Mouse (Mus musculus) embryo, embryonic 11 days (tissue): Measurements from ENCODE around the gene Cul5.
A peak's percentile ranks its signal among the peaks of the same experiment; 100 is the strongest.

Source experiments
- DNase-seq: peaks from one replicate; pipeline ENCODE4 v3.0.0-alpha.2; 2015

Gene Cul5

GRCm38 (mm10) chr9:53669680-53670219 is at the start of gene Cul5:
TSS of gene Cul5 (minus strand) at chr9:53670014.
- peak; percentile 61 for DNase-seq

GRCm38 (mm10) chr9:53705992-53706696 is 36.3 kb upstream of the Cul5 start, which contains the start of gene Rab39:
TSS of gene Rab39 (minus strand) at chr9:53706232.
- peak; percentile 93 for DNase-seq

GRCm38 (mm10) chr9:53705491-53705991 is 35.7 kb upstream of the Cul5 start:
- DNase-seq: peak; percentile 65

GRCm38 (mm10) chr9:53702991-53703390 is 33.2 kb upstream of the Cul5 start:
- no peak for DNase-seq

- no peak for DNase-seq
These were observed 30.7 kb upstream of the Cul5 start for GRCm38 (mm10) chr9:53700496-53700895.

- DNase-seq: no peak
These were observed 26.0 kb upstream of the Cul5 start for GRCm38 (mm10) chr9:53695846-53696245.

GRCm38 (mm10) chr9:53693718-53694117 is 23.9 kb upstream of the Cul5 start:
- no peak for DNase-seq

- no peak for DNase-seq
These were observed 22.2 kb upstream of the Cul5 start for GRCm38 (mm10) chr9:53691745-53692670.

- DNase-seq: no peak
These were observed 11.0 kb upstream of the Cul5 start for GRCm38 (mm10) chr9:53680851-53681250.

GRCm38 (mm10) chr9:53676921-53677320 is 7.1 kb upstream of the Cul5 start:
- DNase-seq: no peak

- DNase-seq: peak; percentile 75
These were observed 3.8 kb upstream of the Cul5 start for GRCm38 (mm10) chr9:53673571-53673970.

- DNase-seq: peak; percentile 94
These were observed 2.7 kb downstream of the Cul5 start for GRCm38 (mm10) chr9:53667020-53667669.

GRCm38 (mm10) chr9:53666665-53667019 is 3.2 kb downstream of the Cul5 start:
- no peak for DNase-seq

GRCm38 (mm10) chr9:53665428-53665827 is 4.4 kb downstream of the Cul5 start:
- no peak for DNase-seq

- no peak for DNase-seq
These were observed 5.0 kb downstream of the Cul5 start for GRCm38 (mm10) chr9:53664819-53665218.

GRCm38 (mm10) chr9:53634796-53635195 is 35.0 kb downstream of the Cul5 start:
- no peak for DNase-seq

GRCm38 (mm10) chr9:53615246-53615645 is 54.6 kb downstream of the Cul5 start:
- DNase-seq: no peak

- DNase-seq: no peak
These were observed 55.5 kb downstream of the Cul5 start for GRCm38 (mm10) chr9:53614286-53614685.

- DNase-seq: peak; percentile 93
These were observed 59.6 kb downstream of the Cul5 start, which contains the start of gene Acat1 for GRCm38 (mm10) chr9:53609968-53610781. TSS of gene Acat1 (minus strand) at chr9:53610382.

- DNase-seq: no peak
These were observed 60.4 kb downstream of the Cul5 start for GRCm38 (mm10) chr9:53609306-53609967.

GRCm38 (mm10) chr9:53607816-53608215 is 62.0 kb downstream of the Cul5 start:
- DNase-seq: no peak
